Mouse (Mus musculus) cerebellum, adult 2 months (tissue): ENCODE data around the gene Klk10.

Source experiments
- CTCF ChIP-seq: fragments of 200-500 bp; IDR thresholded peaks from 2 replicates; pipeline ENCODE4 v1.5.1; 2011; ENCODE audit warnings: low read depth, mild to moderate bottlenecking, control low read depth, low read length, moderate library complexity, borderline replicate concordance; ENCODE audit not compliant: insufficient read depth
- POLR2A ChIP-seq: fragments of 200-500 bp; IDR thresholded peaks from 2 replicates; pipeline ENCODE4 v1.6.1; 2011; ENCODE audit warnings: low read length, control low read depth, borderline replicate concordance; ENCODE audit not compliant: insufficient read depth

DNA sequence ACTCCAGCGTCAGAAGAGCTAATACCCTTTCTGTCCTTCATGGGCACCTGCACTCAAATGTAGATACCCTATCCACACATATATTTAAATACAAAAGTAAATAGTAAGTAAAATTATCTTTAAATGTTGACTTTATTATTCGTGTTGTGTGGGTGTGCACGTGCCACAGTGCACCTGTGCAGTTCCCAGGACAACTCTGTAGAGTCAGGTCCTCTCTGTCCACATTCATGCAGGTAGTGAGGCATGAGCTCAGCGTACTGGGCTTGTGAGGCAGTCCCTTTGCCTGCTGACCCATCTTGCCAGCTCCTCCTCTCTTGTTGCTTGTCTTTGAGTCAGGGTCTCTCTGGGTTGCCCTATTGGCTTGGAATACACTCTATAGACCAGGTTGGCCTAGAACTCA is 46.9 kb downstream of the Klk10 start:
- TF ChIP-seq CTCF (no peak), POLR2A (no peak)
